Mouse (Mus musculus) kidney, adult 2 months (tissue): ENCODE measurements around the gene Hist1h3i. TPM values are rescaled to one million over a fixed set of nuclear protein-coding genes. Genes with fewer than 3 reads are reported as not detected.
"Not testable (repeated sequence)": the region's sequence is repeated elsewhere in the genome, so short reads cannot be mapped to it uniquely, and the experiment has no call there.

Experiments used
- DNase-seq: peaks from one replicate; pipeline ENCODE4 v3.0.0; 2021
- H3K27ac ChIP-seq: fragments of 200-500 bp; 2 replicates; pipeline ENCODE4 v1.5.1; 2012; ENCODE audit warnings: low read depth, low read length, control low read depth, inconsistent platforms; ENCODE audit not compliant: insufficient read depth
- H3K27me3 ChIP-seq: fragments of 200-500 bp; replicated peaks from 2 replicates; pipeline ENCODE4 v1.6.1; 2012; ENCODE audit warnings: mild to moderate bottlenecking, moderate library complexity, low read length, inconsistent platforms; ENCODE audit not compliant: control insufficient read depth, insufficient read depth
- H3K36me3 ChIP-seq: fragments of 200-500 bp; 2 replicates; pipeline ENCODE4 v1.6.1; 2012; ENCODE audit warnings: mild to moderate bottlenecking, moderate library complexity, low read length, inconsistent platforms; ENCODE audit not compliant: control insufficient read depth, insufficient read depth
- H3K4me1 ChIP-seq: fragments of 200-500 bp; 2 replicates; pipeline ENCODE4 v1.6.1; 2011; ENCODE audit warnings: low read length; ENCODE audit not compliant: control insufficient read depth, insufficient read depth
- H3K4me3 ChIP-seq: fragments of 200-500 bp; 2 replicates; pipeline ENCODE4 v1.5.1; 2011; ENCODE audit warnings: mild to moderate bottlenecking, low read depth, low read length, control low read depth; ENCODE audit not compliant: insufficient read depth
- CTCF ChIP-seq: fragments of 200-500 bp; conservative IDR thresholded peaks from 2 replicates; pipeline ENCODE4 v1.5.1; 2011; ENCODE audit warnings: low read depth, mild to moderate bottlenecking, control low read depth, low read length, moderate library complexity, mixed read lengths; ENCODE audit not compliant: insufficient read depth, insufficient read length
- POLR2A ChIP-seq: fragments of 200-500 bp; IDR thresholded peaks from one replicate; pipeline ENCODE4 v1.6.1; 2011; ENCODE audit warnings: low read depth, low read length, control low read depth
- WGBS: fragments of 180-500 bp; shearing (Covaris S2); methylation state at CpG from one replicate; pipeline ENCODE4 v1.1.7; 2018; 5-methylcytosine and 5-hydroxymethylcytosine counted together
- polyA plus RNA-seq: library from polyadenylated mRNA; depleted of rRNA; stranded (reverse); fragments of >200 nt; gene quantifications from 2 replicates; pipeline ENCODE4 v1.2.3, GENCODE M21; 2012

Hist1h3i gene
- polyA plus RNA-seq, 1 experiment, result 1.1 TPM

DNA sequence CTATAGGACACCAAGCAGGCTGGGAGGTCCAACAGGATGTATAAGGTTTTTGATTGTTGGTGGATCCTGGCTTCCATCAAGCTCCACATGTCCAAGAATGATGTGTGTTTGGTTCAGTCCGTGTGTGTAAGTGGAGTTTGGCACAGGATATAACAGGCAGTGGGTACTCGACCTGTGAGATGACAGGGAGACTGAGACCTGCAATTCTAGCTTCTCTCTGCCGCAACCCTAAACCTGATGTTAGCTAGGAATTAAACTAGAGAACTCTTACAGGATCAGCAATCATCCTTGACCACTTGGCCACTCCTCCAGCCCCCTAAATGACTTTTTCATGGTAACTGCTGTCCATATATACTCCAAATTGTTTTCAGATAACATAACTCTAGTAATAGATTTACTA lies 30.8 kb downstream of the Hist1h3i start:
- TF ChIP-seq CTCF, result no peak
- TF ChIP-seq POLR2A, result no peak
- Histone ChIP-seq H3K27me3 (0 out of 2 replicates have a peak, but pooled peaks cover 1% of the 10 kb centered on the region), H3K4me1 (no peaks in the 10 kb centered on the region), H3K27ac (no peak overlapping the region), H3K36me3 (no peaks in the 10 kb centered on the region), H3K4me3 (no peak overlapping the region)
- WGBS, result 50% methylated on average over 3 of the region's 3 CpGs
- DNase-seq, result no peak

DNA sequence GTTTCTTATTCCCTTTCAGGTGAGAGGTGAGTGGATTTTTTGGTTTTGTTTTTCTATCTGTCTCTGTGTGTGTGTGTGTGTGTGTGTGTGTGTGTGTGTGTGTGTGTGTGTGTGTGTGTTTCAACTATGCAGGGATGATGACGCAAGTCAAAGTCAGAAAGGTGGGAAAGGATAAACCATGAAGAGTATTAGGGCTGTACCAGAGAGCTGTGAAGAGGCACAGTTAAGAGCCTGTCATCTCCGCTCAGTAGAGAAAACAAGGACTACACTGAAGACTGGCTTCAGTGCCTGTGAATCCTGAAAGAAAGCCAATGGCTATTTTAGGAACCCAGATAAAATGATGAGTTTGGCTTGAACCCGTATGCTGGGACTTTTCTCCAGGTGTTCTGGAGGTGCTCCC lies 31.3 kb downstream of the Hist1h3i start:
- DNase-seq, result no peak
- Histone ChIP-seq H3K36me3 (no peaks in the 10 kb centered on the region), H3K4me3 (no peak overlapping the region), H3K27me3 (0 out of 2 replicates have a peak, but pooled peaks cover 1% of the 10 kb centered on the region), H3K27ac (no peak overlapping the region), H3K4me1 (no peaks in the 10 kb centered on the region)
- 89% methylated on average over 3 of the region's 3 CpGs for WGBS
- TF ChIP-seq CTCF (no peak), POLR2A (no peak)

DNA sequence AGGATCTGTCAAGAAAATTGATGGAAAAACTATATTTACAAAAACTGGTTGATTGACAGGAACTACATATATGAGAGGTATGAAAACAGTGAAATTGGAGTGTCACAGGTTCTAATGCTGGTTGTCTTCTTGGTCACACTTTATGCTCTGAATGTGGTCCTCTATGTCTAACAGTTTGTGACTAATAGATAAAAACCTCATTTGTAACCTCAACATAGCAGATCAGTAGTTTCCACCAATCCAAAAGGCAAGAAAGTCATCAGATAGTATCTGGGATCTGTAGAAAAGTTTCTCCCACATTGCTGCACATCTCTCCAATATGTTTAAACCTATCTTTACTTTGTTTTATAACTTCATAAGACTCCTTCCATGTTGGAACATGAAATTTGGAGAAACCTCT lies 31.8 kb downstream of the Hist1h3i start:
- DNase-seq, result no peak
- no peak overlapping the region for H3K27ac ChIP-seq
- no peaks in the 10 kb centered on the region for H3K36me3 ChIP-seq
- H3K4me1 ChIP-seq, result no peaks in the 10 kb centered on the region
- H3K27me3 ChIP-seq, result 0 out of 2 replicates have a peak, but pooled peaks cover 1% of the 10 kb centered on the region
- H3K4me3 ChIP-seq, result no peak overlapping the region
- TF ChIP-seq CTCF (no peak), POLR2A (no peak)

DNA sequence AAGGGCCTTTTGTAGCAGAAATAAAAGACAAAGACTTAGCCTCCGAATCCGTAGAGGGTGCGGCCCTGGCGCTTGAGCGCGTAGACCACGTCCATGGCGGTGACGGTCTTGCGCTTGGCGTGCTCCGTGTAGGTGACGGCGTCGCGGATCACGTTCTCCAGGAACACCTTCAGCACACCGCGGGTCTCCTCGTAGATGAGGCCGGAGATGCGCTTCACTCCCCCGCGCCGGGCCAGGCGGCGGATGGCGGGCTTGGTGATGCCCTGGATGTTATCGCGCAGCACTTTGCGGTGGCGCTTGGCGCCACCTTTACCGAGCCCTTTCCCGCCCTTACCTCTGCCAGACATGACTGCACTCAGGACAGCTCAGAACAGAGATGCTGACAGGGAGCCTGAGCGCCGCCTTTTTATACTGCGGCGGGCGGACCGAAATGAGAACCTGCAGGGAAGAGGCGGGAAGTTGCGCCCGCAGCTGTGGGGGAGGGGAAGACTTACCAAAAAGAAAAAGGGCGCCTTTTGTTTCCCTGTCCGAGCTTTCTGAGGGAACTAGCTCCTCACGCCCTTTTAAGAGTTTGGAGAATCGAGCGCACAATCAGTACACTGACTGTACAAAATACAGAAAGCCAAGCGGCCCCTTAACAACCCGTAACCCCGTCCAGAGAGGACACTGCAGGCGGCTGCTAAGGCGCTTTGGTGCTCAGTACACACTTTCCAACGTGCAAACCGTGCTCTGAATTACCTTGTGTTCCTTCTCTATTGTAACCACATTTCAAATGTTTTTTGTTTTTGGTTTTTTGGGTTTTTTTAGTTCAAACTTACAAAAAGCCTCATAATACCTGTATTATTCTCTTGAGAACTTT lies 32.8 kb downstream of the Hist1h3i start, which contains the start of gene Hist1h4k:
Hist1h4k (minus strand) TSS at position 347 of the 859 bp plus-strand sequence.
- WGBS, result 1% methylated on average over 50 of the region's 56 CpGs
- not testable (repeated sequence) for H3K27me3 ChIP-seq, H3K4me1 ChIP-seq, H3K36me3 ChIP-seq, H3K27ac ChIP-seq
- H3K4me3 ChIP-seq, result peak within 1 kb of the TSS; percentile 45
- peak; percentile 83 for DNase-seq
- TF ChIP-seq POLR2A, result peak; percentile 52

DNA sequence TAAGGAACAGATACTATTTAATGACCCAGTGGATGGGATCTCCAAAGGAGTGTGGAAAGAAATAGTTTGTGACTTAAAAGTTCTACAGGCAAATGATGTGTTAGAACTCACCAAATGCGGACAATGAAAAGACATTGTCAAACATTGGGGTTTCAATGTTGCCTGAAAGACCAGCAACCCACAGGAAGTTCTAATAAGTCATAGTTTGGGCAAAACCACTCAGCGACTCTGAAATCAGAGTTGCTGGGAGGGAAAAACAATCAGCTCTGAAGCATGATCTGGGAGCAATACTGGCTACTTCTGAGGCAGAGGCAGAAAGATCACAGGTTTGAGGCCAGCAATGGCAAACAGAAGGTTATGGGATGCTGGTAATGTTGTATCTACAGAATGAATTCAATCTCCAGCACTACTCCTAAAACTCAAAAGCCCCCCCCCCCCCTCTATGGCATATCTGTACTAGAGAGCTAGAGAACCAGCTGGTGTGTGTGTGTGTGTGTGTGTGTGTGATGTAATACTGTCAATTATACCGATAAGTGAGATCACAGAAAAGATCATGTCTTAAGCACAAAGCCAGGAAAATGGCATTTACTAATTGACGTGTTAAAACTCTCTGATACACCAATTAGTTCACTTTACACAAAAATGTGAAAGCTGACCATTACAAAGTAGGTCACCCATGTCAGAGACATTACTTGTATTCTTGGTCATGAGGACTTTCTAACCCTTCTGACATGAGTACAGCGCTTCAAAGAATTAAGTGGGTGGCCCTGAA lies 33.6 kb downstream of the Hist1h3i start:
- Histone ChIP-seq H3K4me3 (peak overlapping the region; percentile 45), H3K36me3 (no peaks in the 10 kb centered on the region), H3K27ac (no peak overlapping the region), H3K27me3 (0 out of 2 replicates have a peak, but pooled peaks cover 1% of the 10 kb centered on the region), H3K4me1 (no peaks in the 10 kb centered on the region)
- 26% methylated on average over 5 of the region's 5 CpGs for WGBS
- TF ChIP-seq POLR2A, result no peak
- TF ChIP-seq CTCF, result no peak
- DNase-seq, result no peak

DNA sequence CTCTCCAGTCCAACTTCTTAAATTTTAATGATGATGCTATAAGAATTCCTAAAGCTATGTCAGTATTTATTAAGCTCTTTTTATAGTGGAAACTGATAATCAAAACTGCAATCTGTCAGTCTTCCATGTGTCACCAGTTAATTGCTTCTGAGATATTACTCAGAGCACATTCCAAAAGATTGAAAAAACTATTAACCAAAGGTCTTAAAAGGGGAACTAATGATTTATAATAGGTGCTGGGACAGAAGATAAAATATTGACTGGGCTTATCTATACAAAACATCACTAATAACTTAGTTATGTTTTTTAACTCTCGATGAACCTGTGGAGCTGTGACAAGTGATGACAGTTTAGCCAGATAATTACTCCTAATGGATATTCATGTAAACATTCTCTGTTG lies 38.2 kb downstream of the Hist1h3i start:
- Histone ChIP-seq H3K36me3 (no peaks in the 10 kb centered on the region), H3K4me3 (no peak overlapping the region), H3K4me1 (no peaks in the 10 kb centered on the region), H3K27ac (no peak overlapping the region), H3K27me3 (no peaks in the 10 kb centered on the region)
- no peak for DNase-seq
- WGBS, result 87% methylated on average over 1 of the region's 1 CpGs
- TF ChIP-seq CTCF, result no peak
- TF ChIP-seq POLR2A, result no peak

DNA sequence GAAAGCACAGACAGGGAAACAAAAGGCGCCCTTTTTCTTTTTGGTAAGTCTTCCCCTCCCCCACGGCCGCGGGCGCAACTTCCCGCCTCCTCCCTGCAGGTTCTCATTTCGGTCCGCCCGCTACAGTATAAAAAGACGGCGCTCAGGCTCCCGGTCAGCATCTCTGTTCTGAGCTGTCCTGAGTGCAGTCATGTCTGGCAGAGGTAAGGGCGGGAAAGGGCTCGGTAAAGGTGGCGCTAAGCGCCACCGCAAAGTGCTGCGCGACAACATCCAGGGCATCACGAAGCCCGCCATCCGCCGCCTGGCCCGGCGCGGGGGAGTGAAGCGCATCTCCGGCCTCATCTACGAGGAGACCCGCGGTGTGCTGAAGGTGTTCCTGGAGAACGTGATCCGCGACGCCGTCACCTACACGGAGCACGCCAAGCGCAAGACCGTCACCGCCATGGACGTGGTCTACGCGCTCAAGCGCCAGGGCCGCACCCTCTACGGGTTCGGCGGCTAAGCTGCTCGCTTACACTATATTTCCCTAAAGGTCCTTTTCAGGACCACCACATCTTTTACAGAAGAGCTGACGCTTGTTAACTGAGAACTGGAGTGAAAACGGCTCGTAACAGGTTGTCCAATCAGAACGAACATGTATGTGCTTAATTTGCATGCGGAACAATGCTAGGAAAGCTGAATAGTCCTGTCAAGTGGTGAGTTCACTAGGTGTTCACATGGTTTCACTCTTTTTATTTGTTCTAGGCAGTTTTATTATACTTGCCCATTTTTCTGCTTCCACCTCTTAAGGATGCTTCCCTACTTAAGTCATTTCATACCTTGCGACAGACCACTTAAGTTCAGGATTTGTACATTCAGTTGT lies 48.0 kb downstream of the Hist1h3i start, which contains the start of gene Hist1h4j:
Hist1h4j (plus strand) TSS at position 159 of the 862 bp plus-strand sequence.
- DNase-seq, result peak; percentile 61
- 1% methylated on average over 51 of the region's 56 CpGs for WGBS
- not testable (repeated sequence) for H3K4me1 ChIP-seq, H3K27me3 ChIP-seq, H3K36me3 ChIP-seq, H3K27ac ChIP-seq
- peak within 1 kb of the TSS; percentile 57 for H3K4me3 ChIP-seq
